Mouse (Mus musculus): ENCODE measurements around the gene Zfp108.

GRCm38 (mm10) chr7:24208282-24208886 lies 46.2 kb upstream of the Zfp108 start:
- no peak for TF ChIP-seq POLR2A (IDR thresholded peaks at IDR 0.05; ENCODE audit: insufficient read depth, low read length)
- TF ChIP-seq EP300 (IDR thresholded peaks at IDR 0.05; ENCODE audit: insufficient read depth, low read depth, low read length): no peak

Data from ES-Bruce4 (cell line).